Mouse (Mus musculus) embryonic facial prominence, embryonic 10.5 days (tissue): Measurements from ENCODE around the gene Hoxa10. TPM values are rescaled to one million over a fixed set of nuclear protein-coding genes. Genes with fewer than 3 reads are reported as not detected.

Source experiments
- DNase-seq: peaks from one replicate; pipeline ENCODE4 v3.0.0-alpha.2; 2017; ENCODE audit warnings: low spot score
- H3K27ac ChIP-seq: fragments of 300-500 bp; sonication (generic); replicated peaks from 2 replicates; pipeline ENCODE4 v1.5.1; 2016; ENCODE audit warnings: mild to moderate bottlenecking
- H3K27me3 ChIP-seq: fragments of 300-500 bp; sonication (generic); replicated peaks from 2 replicates; pipeline ENCODE4 v1.6.1; 2016; ENCODE audit warnings: low read depth, mild to moderate bottlenecking; ENCODE audit not compliant: poor library complexity, severe bottlenecking
- H3K36me3 ChIP-seq: fragments of 300-500 bp; sonication (generic); replicated peaks from 2 replicates; pipeline ENCODE4 v1.6.1; 2016; ENCODE audit warnings: mild to moderate bottlenecking, moderate library complexity
- H3K4me1 ChIP-seq: fragments of 300-500 bp; sonication (generic); 2 replicates; pipeline ENCODE4 v1.6.1; 2016
- H3K4me3 ChIP-seq: fragments of 300-500 bp; sonication (generic); 2 replicates; pipeline ENCODE4 v1.5.1; 2016; ENCODE audit warnings: mild to moderate bottlenecking, moderate library complexity
- H3K9me3 ChIP-seq: fragments of 300-500 bp; sonication (generic); 2 replicates; pipeline ENCODE4 v1.6.1; 2016; ENCODE audit warnings: mild to moderate bottlenecking
- WGBS: fragments of 180-500 bp; shearing (Covaris S2); methylation state at CpG from one replicate; pipeline ENCODE4 v1.1.7; 2016; 5-methylcytosine and 5-hydroxymethylcytosine counted together
- polyA plus RNA-seq: library from polyadenylated mRNA; unstranded; fragments of >200 nt; fragmentation: Nextera tagmentation; extraction: Ambion mirVana; gene quantifications from 2 replicates; pipeline ENCODE4 v1.2.1, GENCODE M21; 2016

The Hoxa10 gene
- polyA plus RNA-seq, 1 experiment from 2014 or later = not detected

DNA sequence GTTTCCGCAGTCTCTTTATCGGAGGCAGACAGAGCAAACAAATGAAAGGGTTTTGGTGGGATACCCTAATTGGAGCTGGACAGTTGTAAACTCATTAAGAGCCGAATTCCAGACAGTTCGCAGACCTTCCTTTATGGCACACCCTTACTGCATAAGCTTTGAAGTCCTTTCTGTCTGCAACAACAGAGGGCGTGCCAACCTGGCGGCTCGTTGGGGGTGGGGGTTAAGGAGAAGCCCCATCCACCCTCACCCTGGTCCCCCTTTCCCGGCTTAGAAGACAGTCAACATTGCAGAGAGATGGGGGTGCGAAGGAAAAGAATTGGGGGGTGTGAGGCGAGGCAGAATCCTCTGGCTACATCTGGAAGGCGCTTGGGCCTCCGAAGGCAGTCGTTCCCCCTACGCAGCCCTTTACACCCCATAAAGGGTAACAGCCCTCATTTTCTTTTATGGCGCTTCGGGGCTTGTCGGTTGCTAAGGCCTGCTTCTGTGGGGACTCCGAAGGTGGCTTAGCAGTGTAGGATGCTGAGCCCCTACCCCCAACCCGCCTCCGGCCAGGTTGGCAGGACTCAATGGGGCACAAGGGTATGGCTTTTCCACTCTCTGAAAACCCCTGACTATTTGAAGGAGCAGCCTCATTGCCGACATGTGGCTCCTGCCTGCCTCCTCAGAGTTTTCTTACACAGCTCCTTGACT, 18.5 kb downstream of the Hoxa10 start:
- no peaks in the 10 kb centered on the region for H3K36me3 ChIP-seq
- no peaks in the 10 kb centered on the region for H3K9me3 ChIP-seq
- 4% methylated on average over 21 of the region's 21 CpGs for WGBS
- DNase-seq = no peak
- no peak overlapping the region for H3K27ac ChIP-seq
- peaks cover 100% of the 10 kb centered on the region for H3K27me3 ChIP-seq
- peaks cover 20% of the 10 kb centered on the region for H3K4me1 ChIP-seq
- H3K4me3 ChIP-seq = peak overlapping the region; percentile 57

DNA sequence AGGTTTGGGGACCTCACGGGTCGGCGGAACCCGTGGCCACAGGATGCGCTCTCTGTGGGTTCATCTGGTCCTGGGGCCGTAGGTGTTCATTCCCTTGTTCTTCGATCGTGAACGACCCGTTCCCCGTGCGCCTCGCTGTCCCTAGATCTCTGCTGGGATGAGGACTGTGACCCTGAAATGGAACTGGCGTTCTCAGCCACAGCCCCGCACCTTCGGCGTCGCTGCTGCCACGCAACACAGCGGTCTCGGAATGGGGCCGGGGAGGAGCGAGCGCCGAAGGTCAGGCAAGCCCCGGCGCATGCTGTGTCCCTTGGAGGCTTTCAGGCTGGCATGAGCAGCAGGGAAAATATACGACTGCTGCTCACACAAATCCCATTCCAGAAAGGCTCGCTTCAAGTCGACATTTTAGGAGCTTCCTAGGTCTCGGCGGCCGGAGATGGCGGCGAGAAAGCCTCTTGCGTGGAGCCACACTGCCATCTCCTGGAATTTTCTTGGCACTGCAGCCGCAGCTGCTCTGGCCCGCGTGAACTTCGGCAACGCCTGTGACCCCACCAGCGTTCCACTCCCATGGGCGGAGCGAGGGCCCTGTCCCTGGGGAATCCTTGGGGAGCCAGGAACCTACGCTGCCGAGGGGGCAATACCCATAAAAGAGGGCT, 19.2 kb downstream of the Hoxa10 start, which contains the start of gene Hoxa7:
Hoxa7 (minus strand) TSS at position 518 of the 656 bp plus-strand sequence.
- Histone ChIP-seq H3K27me3 (peaks cover 100% of the 10 kb centered on the region), H3K27ac (no peak within 1 kb of the TSS), H3K4me3 (peak within 1 kb of the TSS; percentile 57), H3K9me3 (no peaks in the 10 kb centered on the region), H3K4me1 (peaks cover 25% of the 10 kb centered on the region), H3K36me3 (no peaks in the 10 kb centered on the region)
- DNase-seq = peak; percentile 90
- WGBS = under 1% methylated on average over 46 of the region's 46 CpGs

- DNase-seq = no peak
- Histone ChIP-seq H3K4me1 (peaks cover 24% of the 10 kb centered on the region), H3K36me3 (no peaks in the 10 kb centered on the region), H3K27me3 (peaks cover 100% of the 10 kb centered on the region), H3K27ac (no peak overlapping the region), H3K4me3 (peak overlapping the region; percentile 57), H3K9me3 (no peaks in the 10 kb centered on the region)
- 7% methylated on average over 12 of the region's 12 CpGs for WGBS
Observed at GRCm38 (mm10) chr6:52220865-52221310, 19.8 kb downstream of the Hoxa10 start.

DNA sequence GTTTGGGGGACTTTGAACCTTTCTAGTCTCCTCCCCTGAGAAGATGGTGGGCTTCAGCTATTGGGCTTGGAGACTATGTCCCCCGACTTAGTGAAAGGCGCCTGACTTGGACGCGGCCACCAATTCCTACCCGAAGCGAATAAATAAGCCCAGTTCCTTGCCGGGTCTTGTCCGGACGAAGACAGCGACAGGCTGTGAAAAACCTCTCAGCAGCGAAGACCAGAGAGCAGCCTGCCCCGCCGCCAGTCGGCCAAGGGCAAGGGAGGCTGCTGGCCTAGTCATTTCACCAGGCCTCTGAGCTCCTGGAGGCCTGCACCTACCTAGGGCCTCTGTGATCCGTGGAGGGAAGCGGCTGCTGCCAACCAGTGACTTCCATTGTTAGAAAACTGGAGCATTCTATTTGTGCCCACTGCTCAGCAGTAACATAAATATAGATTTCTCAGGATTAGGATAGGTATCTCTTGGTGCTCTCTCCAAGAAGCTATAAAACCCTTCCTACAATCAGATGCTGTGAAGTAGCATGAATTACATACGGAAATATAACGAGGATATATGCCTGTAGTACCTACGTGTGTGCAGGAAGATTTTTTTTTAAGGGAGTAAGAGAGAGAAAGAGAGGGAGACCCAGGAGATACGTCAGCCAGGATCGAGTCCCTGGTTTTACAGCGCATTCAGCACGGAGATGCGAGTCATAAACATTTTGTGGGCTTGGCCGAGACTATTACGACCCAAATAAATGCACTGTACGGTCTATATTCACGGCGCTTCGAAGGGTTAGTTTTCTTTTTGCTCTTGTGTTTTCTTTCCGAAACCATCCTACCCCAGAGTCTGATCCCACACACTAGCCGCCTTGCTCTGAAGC, 20.4 kb downstream of the Hoxa10 start:
- H3K27me3 ChIP-seq = peaks cover 100% of the 10 kb centered on the region
- H3K27ac ChIP-seq = no peak overlapping the region
- 10% methylated on average over 32 of the region's 32 CpGs for WGBS
- H3K9me3 ChIP-seq = no peaks in the 10 kb centered on the region
- peak; percentile 67 for DNase-seq
- H3K36me3 ChIP-seq = no peaks in the 10 kb centered on the region
- H3K4me3 ChIP-seq = no peak overlapping the region
- peaks cover 22% of the 10 kb centered on the region for H3K4me1 ChIP-seq

DNA sequence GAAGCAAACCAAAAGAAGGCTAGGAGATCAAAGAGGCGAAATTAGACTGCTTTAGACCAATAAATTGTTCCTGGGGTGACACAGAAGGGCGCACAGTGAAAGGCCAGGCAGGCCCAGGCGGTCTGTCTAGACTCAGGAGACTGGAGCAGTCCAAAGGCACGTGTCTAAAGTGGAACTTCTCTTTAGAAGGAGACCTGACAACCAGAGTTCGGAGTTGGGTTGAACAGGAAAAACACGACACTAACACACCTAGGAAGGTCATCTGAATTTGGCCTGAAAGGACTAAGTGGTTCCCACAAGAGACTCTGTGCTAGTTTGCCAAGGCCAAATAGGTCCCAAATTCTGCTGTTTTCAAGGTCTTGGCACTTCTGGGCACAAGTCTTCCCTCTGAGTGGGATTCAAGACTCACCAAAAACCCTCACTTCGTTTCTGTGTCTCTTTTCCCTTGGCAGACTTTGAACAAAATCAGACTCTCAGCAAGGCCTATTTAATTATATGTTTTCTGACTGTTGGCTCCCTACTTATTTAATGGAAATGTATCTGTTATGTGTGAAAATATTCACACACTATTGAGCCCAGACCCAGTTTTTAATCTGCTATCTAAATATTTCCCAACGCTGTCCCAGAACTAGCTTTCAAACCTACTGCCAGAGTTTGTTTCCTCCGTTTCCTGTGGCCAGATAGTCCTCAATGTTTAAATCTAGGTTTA, 21.3 kb downstream of the Hoxa10 start:
- H3K4me3 ChIP-seq = no peak overlapping the region
- no peak for DNase-seq
- H3K9me3 ChIP-seq = no peaks in the 10 kb centered on the region
- H3K27me3 ChIP-seq = peaks cover 100% of the 10 kb centered on the region
- no peak overlapping the region for H3K27ac ChIP-seq
- H3K36me3 ChIP-seq = no peaks in the 10 kb centered on the region
- WGBS = 19% methylated on average over 9 of the region's 9 CpGs
- peaks cover 22% of the 10 kb centered on the region for H3K4me1 ChIP-seq

DNA sequence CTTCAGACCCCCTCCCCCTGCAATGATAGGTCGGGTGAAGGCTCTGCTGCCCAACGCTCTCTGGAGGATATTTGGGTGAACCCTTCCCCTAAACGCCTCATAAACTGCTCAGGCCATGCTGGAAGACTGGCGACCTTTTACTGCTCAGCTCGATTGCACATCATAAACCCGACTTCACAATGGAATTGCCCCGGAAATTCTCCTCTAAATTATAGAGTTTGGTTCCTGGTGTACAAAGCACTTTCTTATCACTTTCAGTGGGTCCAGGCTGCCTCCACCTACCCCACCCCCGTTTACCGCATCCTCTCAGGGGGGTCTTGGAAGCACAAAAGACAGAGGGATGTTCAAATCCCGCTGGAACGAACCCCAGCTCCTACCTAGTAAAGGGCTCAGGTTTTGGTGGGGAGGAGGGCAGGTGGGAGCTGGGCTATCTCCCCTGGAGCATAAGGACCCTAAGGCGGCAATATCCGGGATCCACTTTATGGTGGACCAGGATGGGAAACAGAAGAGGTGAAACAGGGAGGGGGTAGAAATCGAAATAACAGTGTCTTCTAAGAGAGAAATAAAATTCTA, 21.9 kb downstream of the Hoxa10 start:
- H3K36me3 ChIP-seq = no peaks in the 10 kb centered on the region
- no peaks in the 10 kb centered on the region for H3K9me3 ChIP-seq
- H3K4me3 ChIP-seq = no peak overlapping the region
- H3K4me1 ChIP-seq = peaks cover 22% of the 10 kb centered on the region
- 8% methylated on average over 14 of the region's 14 CpGs for WGBS
- no peak overlapping the region for H3K27ac ChIP-seq
- DNase-seq = no peak
- H3K27me3 ChIP-seq = peaks cover 100% of the 10 kb centered on the region

DNA sequence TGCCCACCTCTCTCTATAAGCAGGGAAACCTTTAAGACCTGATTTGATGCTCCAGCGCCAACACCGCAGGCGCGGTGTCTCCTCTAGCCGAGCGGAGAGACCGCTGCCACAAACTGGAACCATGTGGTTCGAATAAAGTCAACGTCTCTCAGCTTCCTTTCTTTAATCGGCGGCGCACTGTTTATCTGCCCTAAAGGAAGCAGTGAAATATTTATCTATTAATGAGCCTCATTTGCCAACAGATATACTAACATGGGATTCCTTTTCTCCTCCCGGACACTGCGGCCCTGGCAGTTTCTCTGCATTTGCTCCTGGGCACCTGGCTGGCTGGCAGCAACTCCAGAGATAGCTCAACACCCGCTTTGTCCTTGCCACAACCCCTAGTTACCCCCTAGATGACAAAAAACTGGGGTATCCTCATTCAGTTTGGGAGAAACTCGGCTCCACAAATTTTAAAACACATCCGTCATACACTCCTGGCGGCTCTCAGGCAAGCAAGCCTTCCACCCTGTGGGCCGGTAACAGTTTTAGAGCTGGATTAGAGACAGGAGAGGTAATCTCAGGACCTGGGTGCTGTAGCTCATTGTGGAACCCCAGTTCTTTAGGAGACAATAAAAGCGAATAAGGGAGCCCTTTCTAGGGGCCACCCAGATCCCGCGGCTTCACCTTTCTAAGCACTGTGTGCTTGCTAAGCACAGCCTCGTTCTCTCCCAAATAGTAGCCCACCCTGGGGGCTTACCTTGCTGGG, 22.6 kb downstream of the Hoxa10 start:
- no peaks in the 10 kb centered on the region for H3K9me3 ChIP-seq
- DNase-seq = no peak
- H3K4me1 ChIP-seq = peaks cover 23% of the 10 kb centered on the region
- peaks cover 100% of the 10 kb centered on the region for H3K27me3 ChIP-seq
- no peaks in the 10 kb centered on the region for H3K36me3 ChIP-seq
- peak overlapping the region; percentile 43 for H3K4me3 ChIP-seq
- H3K27ac ChIP-seq = no peak overlapping the region
- 4% methylated on average over 23 of the region's 23 CpGs for WGBS

GRCm38 (mm10) chr6:52217459-52217768, 23.2 kb downstream of the Hoxa10 start:
- peak; percentile 87 for DNase-seq
- peak overlapping the region; percentile 43 for H3K4me3 ChIP-seq
- H3K27ac ChIP-seq = no peak overlapping the region
- 0% methylated on average over 25 of the region's 25 CpGs for WGBS
- H3K36me3 ChIP-seq = no peaks in the 10 kb centered on the region
- peaks cover 100% of the 10 kb centered on the region for H3K27me3 ChIP-seq
- no peaks in the 10 kb centered on the region for H3K9me3 ChIP-seq
- H3K4me1 ChIP-seq = peaks cover 25% of the 10 kb centered on the region

DNA sequence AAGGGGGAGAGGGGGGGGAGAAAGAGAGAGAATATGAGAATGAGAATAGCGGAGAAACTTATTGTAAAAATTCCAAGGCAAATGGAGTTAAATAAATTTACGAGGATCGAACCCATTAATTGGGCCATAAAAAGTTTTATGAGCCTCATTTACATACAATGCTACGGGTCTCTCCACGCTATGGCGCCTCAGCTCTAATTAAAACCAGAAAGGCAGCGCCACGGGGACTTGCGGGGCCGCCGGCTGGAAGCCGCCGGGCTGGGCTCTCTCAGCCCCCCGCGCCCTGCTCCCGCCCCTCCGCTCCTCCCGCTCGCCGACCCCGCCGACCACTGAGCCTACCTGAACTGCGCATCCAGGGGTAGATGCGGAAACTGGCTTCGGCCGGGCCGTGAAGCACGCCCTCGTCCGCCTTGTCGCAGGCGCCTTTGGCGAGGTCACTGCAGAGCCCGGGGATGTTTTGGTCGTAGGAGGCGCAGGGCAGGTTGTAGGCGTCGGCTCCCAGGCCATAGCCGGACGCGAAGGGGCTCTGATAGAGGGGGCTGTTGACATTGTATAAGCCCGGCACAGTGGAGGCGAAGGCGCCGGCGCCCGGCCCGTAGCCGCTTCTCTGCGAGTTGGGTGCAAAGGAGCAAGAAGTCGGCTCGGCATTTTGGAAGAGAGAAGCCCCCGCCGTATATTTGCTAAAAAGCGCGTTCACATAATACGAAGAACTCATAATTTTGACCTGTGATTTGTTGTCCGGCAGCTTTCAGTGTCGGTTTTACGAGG, 23.8 kb downstream of the Hoxa10 start:
- no peak for DNase-seq
- H3K9me3 ChIP-seq = no peaks in the 10 kb centered on the region
- H3K4me1 ChIP-seq = peaks cover 25% of the 10 kb centered on the region
- peaks cover 100% of the 10 kb centered on the region for H3K27me3 ChIP-seq
- H3K36me3 ChIP-seq = no peaks in the 10 kb centered on the region
- H3K27ac ChIP-seq = no peak overlapping the region
- WGBS = 2% methylated on average over 60 of the region's 60 CpGs
- peak overlapping the region; percentile 43 for H3K4me3 ChIP-seq

DNA sequence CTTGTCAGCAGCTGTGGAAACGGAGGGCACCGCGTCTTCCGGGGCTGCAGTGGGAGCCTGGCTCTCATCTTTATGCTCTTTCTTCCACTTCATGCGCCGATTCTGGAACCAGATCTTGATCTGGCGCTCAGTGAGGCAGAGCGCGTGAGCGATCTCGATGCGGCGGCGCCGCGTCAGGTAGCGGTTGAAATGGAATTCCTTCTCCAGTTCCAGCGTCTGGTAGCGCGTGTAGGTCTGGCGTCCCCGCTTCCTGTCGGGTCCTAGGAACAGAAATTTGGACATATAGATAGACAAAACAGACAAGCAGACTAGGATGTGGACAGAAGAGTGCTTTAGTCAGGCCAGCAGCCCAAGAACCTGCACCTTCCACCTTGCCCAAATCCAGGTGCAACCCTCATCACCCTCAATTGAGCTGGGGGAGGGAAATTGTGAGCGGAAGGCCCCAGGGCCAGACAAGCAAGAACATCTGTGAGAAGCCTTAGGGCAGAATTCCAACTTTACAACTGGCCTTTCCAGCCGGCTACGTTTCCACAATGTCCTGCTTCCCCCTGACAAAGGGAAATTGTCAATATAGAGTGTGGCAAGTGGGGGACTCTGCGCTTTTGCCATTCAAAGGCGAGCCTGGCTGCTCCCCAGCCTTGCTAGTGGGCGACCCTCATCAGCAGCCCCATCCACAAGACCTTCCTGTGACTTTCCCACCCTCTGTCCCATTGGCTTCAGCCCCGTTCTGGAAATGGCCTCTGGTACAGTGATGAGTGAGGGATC, 24.7 kb downstream of the Hoxa10 start:
- DNase-seq = no peak

More for the DNA sequence above, 24.7 kb downstream of the Hoxa10 start:
- under 1% methylated on average over 30 of the region's 30 CpGs for WGBS
- peaks cover 17% of the 10 kb centered on the region for H3K4me1 ChIP-seq
- no peaks in the 10 kb centered on the region for H3K36me3 ChIP-seq
- no peaks in the 10 kb centered on the region for H3K9me3 ChIP-seq
- H3K27ac ChIP-seq = no peak overlapping the region
- H3K27me3 ChIP-seq = peaks cover 100% of the 10 kb centered on the region
- H3K4me3 ChIP-seq = no peak overlapping the region; the same call in 1 of the 2 replicates
